In genomic region chr9:42550116-42550515, GRCm38 (mm10) we compare ENCODE assay signal across 8 mouse cellular contexts. TPM values are rescaled to one million over a fixed set of nuclear protein-coding genes. Genes with fewer than 3 reads are reported as not detected.
DNase-seq lines count a peak whose midpoint lies in the region; ATAC-seq lines count a peak whose summit lies in the region.

No protein-coding gene starts in this region.

- no peak; the same call in 1 of the 2 replicates for ATAC-seq in kidney, embryonic 15.5 days (replicated peaks; ENCODE audit: low FRiP score)
- no peak for ATAC-seq in liver, embryonic 13.5 days (ENCODE audit: low read depth)
- peak; percentile 78 for ATAC-seq in neural tube, embryonic 14.5 days (ENCODE audit: low read depth)

- H3K36me3 ChIP-seq in kidney, embryonic 15.5 days = no peaks in the 10 kb centered on the region
- H3K36me3 ChIP-seq in liver, embryonic 13.5 days = no peaks in the 10 kb centered on the region
- no peaks in the 10 kb centered on the region for H3K36me3 ChIP-seq in neural tube, embryonic 14.5 days (ENCODE audit: control insufficient read depth, insufficient read depth, low read length)

- 20% methylated on average over 13 of the region's 13 CpGs for WGBS in kidney, embryonic 15.5 days
- 12% methylated on average over 13 of the region's 13 CpGs for WGBS in liver, embryonic 13.5 days (ENCODE audit: insufficient replicate concordance)
- WGBS in neural tube, embryonic 14.5 days = 14% methylated on average over 13 of the region's 13 CpGs

- 0 out of 2 replicates have a peak, but pooled peaks cover 4% of the 10 kb centered on the region for H3K4me1 ChIP-seq in kidney, embryonic 15.5 days
- H3K4me1 ChIP-seq in liver, embryonic 13.5 days (replicated peaks) = no peaks in the 10 kb centered on the region
- no peaks in the 10 kb centered on the region for H3K4me1 ChIP-seq in neural tube, embryonic 14.5 days (ENCODE audit: control insufficient read depth, insufficient read depth, low read length)

- H3K9me3 ChIP-seq in kidney, embryonic 15.5 days (replicated peaks) = no peaks in the 10 kb centered on the region
- no peaks in the 10 kb centered on the region for H3K9me3 ChIP-seq in liver, embryonic 13.5 days (replicated peaks)
- H3K9me3 ChIP-seq in neural tube, embryonic 14.5 days (ENCODE audit: control insufficient read depth, low read length) = no peaks in the 10 kb centered on the region

- H3K27ac ChIP-seq in kidney, embryonic 15.5 days = no peak overlapping the region
- no peak overlapping the region for H3K27ac ChIP-seq in liver, embryonic 13.5 days
- no peak overlapping the region for H3K27ac ChIP-seq in neural tube, embryonic 14.5 days (ENCODE audit: low read depth, low read length)

- H3K4me2 ChIP-seq in kidney, embryonic 15.5 days = no peak overlapping the region
- H3K4me2 ChIP-seq in liver, embryonic 13.5 days = no peak overlapping the region
- no peak overlapping the region for H3K4me2 ChIP-seq in neural tube, embryonic 14.5 days (ENCODE audit: low read depth, low read length)

- H3K27me3 ChIP-seq in kidney, embryonic 15.5 days = no peaks in the 10 kb centered on the region
- H3K27me3 ChIP-seq in liver, embryonic 13.5 days = no peaks in the 10 kb centered on the region
- H3K27me3 ChIP-seq in neural tube, embryonic 14.5 days (ENCODE audit: control insufficient read depth, insufficient read depth, low read length) = no peaks in the 10 kb centered on the region

- H3K9ac ChIP-seq in kidney, embryonic 15.5 days = no peak overlapping the region
- H3K9ac ChIP-seq in liver, embryonic 13.5 days = no peak overlapping the region
- H3K9ac ChIP-seq in neural tube, embryonic 14.5 days (replicated peaks; ENCODE audit: low read depth, low read length) = no peak overlapping the region

- H3K4me3 ChIP-seq in kidney, embryonic 15.5 days (replicated peaks) = no peak overlapping the region
- no peak overlapping the region for H3K4me3 ChIP-seq in liver, embryonic 13.5 days (replicated peaks)
- no peak overlapping the region for H3K4me3 ChIP-seq in neural tube, embryonic 14.5 days (ENCODE audit: low read depth, low read length)

- peak; percentile 64 for DNase-seq in kidney, adult 18-20 months
- peak; percentile 96 to 100 for DNase-seq in cerebellum, postnatal 14 days
- peak; percentile 35 for DNase-seq in gastrocnemius, adult 18-20 months (ENCODE audit: low spot score)
- DNase-seq in kidney, adult 8-10 months = peak; percentile 24 to 54
- peak; percentile 17 for DNase-seq in liver, embryonic 13.5 days
- DNase-seq in testis, postnatal 14 days (ENCODE audit: low spot score) = peak; percentile 25

RNA-seq across cellular contexts. Expression of gene Tbcel, which starts 42.5 kb away (rescaled TPM):
- 5.1 and 5.2 TPM in 2 replicates for polyA plus RNA-seq in kidney, embryonic 15.5 days (2015; fragmentation: Nextera tagmentation; extraction: Ambion mirVana)
- 10 to 100 TPM; 14.9 to 15.9 TPM for total RNA-seq in gastrocnemius, adult 18-20 months (2021)
- 10.8 and 12.0 TPM in 2 replicates for polyA plus RNA-seq in liver, embryonic 13.5 days (2015; fragmentation: Nextera tagmentation; extraction: Ambion mirVana)
- 5.7 and 6.2 TPM in 2 replicates for polyA plus RNA-seq in neural tube, embryonic 14.5 days (2014; fragmentation: Nextera tagmentation; extraction: Ambion mirVana)

Comparison
In these comparisons a context has a peak if more than half of its experiments do, and no peak if none do; other contexts are left out.
1. DNase-seq: peak in every context shown above with its lines; median percentile 98 in cerebellum, postnatal 14 days; 64 in kidney, adult 18-20 months; 39 in kidney, adult 8-10 months; 35 in gastrocnemius, adult 18-20 months; 25 in testis, postnatal 14 days; 17 in liver, embryonic 13.5 days.